Mouse (Mus musculus): ENCODE data around the gene Ube2f. TPM values are rescaled to one million over a fixed set of nuclear protein-coding genes. Genes with fewer than 3 reads are reported as not detected.

Ube2f gene
- total and polyA plus RNA-seq, 2 experiments = 17.7 to 23.4 TPM

GRCm38 (mm10) chr1:91207334-91208074 is 42.6 kb upstream of the Ube2f start:
- Histone ChIP-seq H3K27me3 (ENCODE audit: control insufficient read depth, insufficient read depth, low read length) (no peaks in the 10 kb centered on the region), H3K79me2 (ENCODE audit: control insufficient read depth, insufficient read depth, low read length) (no peaks in the 10 kb centered on the region), H3K36me3 (ENCODE audit: control insufficient read depth, insufficient read depth, low read length) (no peaks in the 10 kb centered on the region), H3K27ac (replicated peaks; ENCODE audit: insufficient read depth, low read depth, low read length) (no peak overlapping the region), H3K4me3 (ENCODE audit: insufficient read depth, low read depth, low read length) (no peak overlapping the region), H3K9ac (ENCODE audit: low read depth, low read length) (no peak overlapping the region), H3K4me1 (ENCODE audit: control insufficient read depth, insufficient read depth, low read length) (no peaks in the 10 kb centered on the region)
- no peak for TF ChIP-seq POLR2A (IDR thresholded peaks at IDR 0.05; ENCODE audit: extremely low read depth, insufficient read depth, low read length)
- TF ChIP-seq CTCF (IDR thresholded peaks at IDR 0.05; ENCODE audit: low read depth, low read length) = no peak
- WGBS = 74% methylated on average over 3 of the region's 3 CpGs
- peak; percentile 27 for DNase-seq (ENCODE audit: extremely low read depth, low read depth, low spot score)

DNA sequence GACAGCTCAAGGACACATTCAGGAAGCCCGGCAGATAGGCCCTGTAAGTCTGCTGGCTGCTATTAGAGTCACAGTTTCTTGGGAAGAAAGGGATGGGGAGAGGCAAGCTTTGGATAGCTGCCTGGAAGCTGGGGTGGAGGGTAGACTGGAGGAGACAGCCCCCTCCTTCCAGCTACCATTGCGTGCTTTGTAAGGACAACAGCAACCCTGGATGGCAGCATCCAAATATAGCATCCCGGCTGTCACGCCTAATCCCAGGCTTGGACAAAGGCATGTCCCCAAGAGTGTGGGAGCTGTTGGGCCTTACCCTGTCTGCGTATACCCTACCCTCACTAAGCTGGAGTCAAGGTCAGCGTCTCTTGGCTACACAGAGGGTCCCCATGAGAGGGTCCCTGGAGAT is 40.8 kb upstream of the Ube2f start:
- H3K4me3 ChIP-seq (ENCODE audit: insufficient read depth, low read depth, low read length) = no peak overlapping the region
- no peak for DNase-seq (ENCODE audit: extremely low read depth, low read depth, low spot score)
- H3K36me3 ChIP-seq (ENCODE audit: control insufficient read depth, insufficient read depth, low read length) = no peaks in the 10 kb centered on the region
- H3K27ac ChIP-seq (replicated peaks; ENCODE audit: insufficient read depth, low read depth, low read length) = no peak overlapping the region
- no peak overlapping the region for H3K9ac ChIP-seq (ENCODE audit: low read depth, low read length)
- no peaks in the 10 kb centered on the region for H3K4me1 ChIP-seq (ENCODE audit: control insufficient read depth, insufficient read depth, low read length)
- 86% methylated on average over 6 of the region's 6 CpGs for WGBS
- TF ChIP-seq POLR2A (IDR thresholded peaks at IDR 0.05; ENCODE audit: extremely low read depth, insufficient read depth, low read length) (no peak), CTCF (IDR thresholded peaks at IDR 0.05; ENCODE audit: low read depth, low read length) (no peak)
- no peaks in the 10 kb centered on the region for H3K79me2 ChIP-seq (ENCODE audit: control insufficient read depth, insufficient read depth, low read length)
- no peaks in the 10 kb centered on the region for H3K27me3 ChIP-seq (ENCODE audit: control insufficient read depth, insufficient read depth, low read length)

- no peak overlapping the region for H3K9ac ChIP-seq (ENCODE audit: low read depth, low read length)
- 87% methylated on average over 6 of the region's 6 CpGs for WGBS
- no peak for TF ChIP-seq CTCF (IDR thresholded peaks at IDR 0.05; ENCODE audit: low read depth, low read length)
- no peak for TF ChIP-seq POLR2A (IDR thresholded peaks at IDR 0.05; ENCODE audit: extremely low read depth, insufficient read depth, low read length)
- H3K4me3 ChIP-seq (ENCODE audit: insufficient read depth, low read depth, low read length) = no peak overlapping the region
- no peak overlapping the region for H3K27ac ChIP-seq (replicated peaks; ENCODE audit: insufficient read depth, low read depth, low read length)
- H3K79me2 ChIP-seq (ENCODE audit: control insufficient read depth, insufficient read depth, low read length) = no peaks in the 10 kb centered on the region
- DNase-seq (ENCODE audit: extremely low read depth, low read depth, low spot score) = no peak
- no peaks in the 10 kb centered on the region for H3K4me1 ChIP-seq (ENCODE audit: control insufficient read depth, insufficient read depth, low read length)
- no peaks in the 10 kb centered on the region for H3K36me3 ChIP-seq (ENCODE audit: control insufficient read depth, insufficient read depth, low read length)
- no peaks in the 10 kb centered on the region for H3K27me3 ChIP-seq (ENCODE audit: control insufficient read depth, insufficient read depth, low read length)
Measured at GRCm38 (mm10) chr1:91209785-91210184, 40.3 kb upstream of the Ube2f start.

DNA sequence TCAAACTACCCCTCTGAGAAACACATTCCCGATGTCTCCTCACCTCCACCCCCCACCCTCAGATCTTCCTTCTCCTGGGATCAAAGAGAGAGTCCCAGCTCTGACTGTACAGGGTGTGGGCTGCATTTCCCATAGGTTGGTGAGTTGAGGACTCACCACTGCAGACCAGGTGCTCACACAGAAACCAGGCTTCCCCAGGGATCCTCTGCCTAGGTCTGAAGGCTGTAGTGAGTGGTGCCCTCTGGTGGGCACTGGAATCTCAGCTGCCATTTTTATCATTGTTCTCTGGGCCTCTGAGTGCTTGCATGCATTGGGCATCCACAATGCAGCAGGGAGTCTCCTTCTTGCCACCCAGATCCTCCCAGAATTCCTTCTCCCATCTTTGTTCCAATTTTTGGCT is 39.0 kb upstream of the Ube2f start:
- no peak for DNase-seq (ENCODE audit: extremely low read depth, low read depth, low spot score)
- Histone ChIP-seq H3K79me2 (ENCODE audit: control insufficient read depth, insufficient read depth, low read length) (no peaks in the 10 kb centered on the region), H3K4me3 (ENCODE audit: insufficient read depth, low read depth, low read length) (no peak overlapping the region), H3K9ac (ENCODE audit: low read depth, low read length) (no peak overlapping the region), H3K27ac (replicated peaks; ENCODE audit: insufficient read depth, low read depth, low read length) (no peak overlapping the region), H3K36me3 (ENCODE audit: control insufficient read depth, insufficient read depth, low read length) (no peaks in the 10 kb centered on the region), H3K27me3 (ENCODE audit: control insufficient read depth, insufficient read depth, low read length) (no peaks in the 10 kb centered on the region), H3K4me1 (ENCODE audit: control insufficient read depth, insufficient read depth, low read length) (no peaks in the 10 kb centered on the region)
- WGBS = 86% methylated on average over 1 of the region's 1 CpGs
- no peak for TF ChIP-seq POLR2A (IDR thresholded peaks at IDR 0.05; ENCODE audit: extremely low read depth, insufficient read depth, low read length)
- peak; percentile 74 for TF ChIP-seq CTCF (IDR thresholded peaks at IDR 0.05; ENCODE audit: low read depth, low read length)

DNA sequence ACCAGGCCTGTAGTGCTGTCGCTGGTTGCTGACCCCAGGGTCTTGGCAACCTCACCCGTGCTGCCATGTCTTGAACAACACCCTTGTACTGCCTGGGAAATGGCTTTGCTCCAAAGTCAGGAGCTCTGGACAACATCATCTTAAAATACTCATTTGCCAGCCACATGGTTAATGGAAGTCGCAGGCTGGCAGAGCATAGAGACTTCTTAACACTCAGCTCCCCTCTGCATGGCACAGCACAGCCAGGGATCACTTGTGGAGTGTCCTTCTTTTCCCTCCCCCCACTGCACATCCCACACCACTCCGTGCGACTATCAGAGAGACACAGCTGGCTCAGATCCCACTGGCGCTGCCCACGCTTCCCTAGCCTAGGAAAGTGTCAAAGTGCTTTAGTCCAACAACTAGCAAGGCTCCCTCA is 38.5 kb upstream of the Ube2f start:
- Histone ChIP-seq H3K4me1 (ENCODE audit: control insufficient read depth, insufficient read depth, low read length) (no peaks in the 10 kb centered on the region), H3K9ac (ENCODE audit: low read depth, low read length) (no peak overlapping the region), H3K79me2 (ENCODE audit: control insufficient read depth, insufficient read depth, low read length) (no peaks in the 10 kb centered on the region), H3K27ac (replicated peaks; ENCODE audit: insufficient read depth, low read depth, low read length) (no peak overlapping the region), H3K36me3 (ENCODE audit: control insufficient read depth, insufficient read depth, low read length) (no peaks in the 10 kb centered on the region), H3K4me3 (ENCODE audit: insufficient read depth, low read depth, low read length) (no peak overlapping the region), H3K27me3 (ENCODE audit: control insufficient read depth, insufficient read depth, low read length) (no peaks in the 10 kb centered on the region)
- 45% methylated on average over 7 of the region's 7 CpGs for WGBS
- DNase-seq (ENCODE audit: extremely low read depth, low read depth, low spot score) = no peak
- TF ChIP-seq CTCF (IDR thresholded peaks at IDR 0.05; ENCODE audit: low read depth, low read length) (no peak), POLR2A (IDR thresholded peaks at IDR 0.05; ENCODE audit: extremely low read depth, insufficient read depth, low read length) (no peak)

- 92% methylated on average over 1 of the region's 1 CpGs for WGBS
Measured at GRCm38 (mm10) chr1:91215264-91215663, 34.8 kb upstream of the Ube2f start.

More at GRCm38 (mm10) chr1:91215264-91215663, 34.8 kb upstream of the Ube2f start:
- Histone ChIP-seq H3K9ac (ENCODE audit: low read depth, low read length) (no peak overlapping the region), H3K36me3 (ENCODE audit: control insufficient read depth, insufficient read depth, low read length) (no peaks in the 10 kb centered on the region), H3K4me1 (ENCODE audit: control insufficient read depth, insufficient read depth, low read length) (no peaks in the 10 kb centered on the region), H3K79me2 (ENCODE audit: control insufficient read depth, insufficient read depth, low read length) (no peaks in the 10 kb centered on the region), H3K27ac (replicated peaks; ENCODE audit: insufficient read depth, low read depth, low read length) (no peak overlapping the region), H3K4me3 (ENCODE audit: insufficient read depth, low read depth, low read length) (no peak overlapping the region), H3K27me3 (ENCODE audit: control insufficient read depth, insufficient read depth, low read length) (no peaks in the 10 kb centered on the region)
- no peak for TF ChIP-seq POLR2A (IDR thresholded peaks at IDR 0.05; ENCODE audit: extremely low read depth, insufficient read depth, low read length)
- no peak for TF ChIP-seq CTCF (IDR thresholded peaks at IDR 0.05; ENCODE audit: low read depth, low read length)
- DNase-seq (ENCODE audit: extremely low read depth, low read depth, low spot score) = no peak
